Mouse (Mus musculus) lung, postnatal 0 days (tissue): ENCODE measurements around the gene Mtf1.

Experiments used
- CTCF ChIP-seq: IDR thresholded peaks from 2 replicates; pipeline ENCODE4 v1.5.1; 2016; ENCODE audit warnings: antibody characterized with exemption, mild to moderate bottlenecking
- EP300 ChIP-seq: IDR thresholded peaks from 2 replicates; pipeline ENCODE4 v1.6.1; 2016; ENCODE audit warnings: antibody characterized with exemption, mild to moderate bottlenecking, control low read depth

- no peak for TF ChIP-seq CTCF
- TF ChIP-seq EP300: no peak
Observed at GRCm38 (mm10) chr4:124858370-124858769, 56.5 kb downstream of the Mtf1 start.
